Mouse (Mus musculus): Measurements from ENCODE around the gene Selenok.

Gene Selenok

GRCm38 (mm10) chr14:29994976-29995375, 26.9 kb downstream of the Selenok start:
- DNase-seq (ENCODE audit: inconsistent age in 2 of 2, low spot score in 1 of 2), result no peak

DNA sequence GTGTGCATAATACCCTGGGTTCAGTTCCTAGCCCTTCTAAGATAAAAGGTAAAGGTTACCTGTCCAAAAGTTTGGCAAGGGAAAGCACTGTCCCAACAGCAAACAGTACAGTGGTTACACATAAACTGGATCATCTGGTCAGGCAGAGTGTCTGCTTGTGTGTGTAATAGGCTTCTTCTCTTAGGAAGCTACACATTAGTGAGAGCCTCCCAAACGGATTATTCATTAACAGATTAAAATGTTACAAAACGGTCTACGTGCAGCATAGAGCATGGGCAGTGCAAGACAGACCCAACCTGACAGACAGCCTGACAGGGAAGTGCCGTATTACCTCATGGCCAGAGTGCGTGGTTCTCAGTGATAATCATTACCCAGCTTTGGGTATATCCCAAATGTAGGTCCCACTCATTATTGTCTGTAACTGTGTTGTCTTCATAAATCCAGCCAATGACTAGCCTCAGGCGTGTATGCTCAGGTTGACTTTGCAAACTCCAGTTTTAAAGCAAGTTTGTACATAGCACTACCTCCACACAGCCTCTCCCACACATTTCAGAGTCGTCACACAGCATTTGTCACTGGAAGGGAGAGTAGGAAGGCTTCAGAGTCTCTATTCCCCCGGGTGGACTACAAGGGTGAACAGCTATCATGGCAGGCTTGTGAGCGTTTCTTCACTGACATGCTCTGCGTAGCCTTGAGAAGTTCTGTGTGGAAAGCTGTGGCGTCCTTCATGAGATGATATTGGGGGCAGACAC, 28.1 kb downstream of the Selenok start:
- no peak for DNase-seq (ENCODE audit: inconsistent age in 2 of 2, low spot score in 1 of 2)

- DNase-seq (ENCODE audit: inconsistent age in 2 of 2, low spot score in 1 of 2), result peak in 1 of 2 experiments; percentile 44
Measured at GRCm38 (mm10) chr14:29997345-29997744, 29.2 kb downstream of the Selenok start.

DNA sequence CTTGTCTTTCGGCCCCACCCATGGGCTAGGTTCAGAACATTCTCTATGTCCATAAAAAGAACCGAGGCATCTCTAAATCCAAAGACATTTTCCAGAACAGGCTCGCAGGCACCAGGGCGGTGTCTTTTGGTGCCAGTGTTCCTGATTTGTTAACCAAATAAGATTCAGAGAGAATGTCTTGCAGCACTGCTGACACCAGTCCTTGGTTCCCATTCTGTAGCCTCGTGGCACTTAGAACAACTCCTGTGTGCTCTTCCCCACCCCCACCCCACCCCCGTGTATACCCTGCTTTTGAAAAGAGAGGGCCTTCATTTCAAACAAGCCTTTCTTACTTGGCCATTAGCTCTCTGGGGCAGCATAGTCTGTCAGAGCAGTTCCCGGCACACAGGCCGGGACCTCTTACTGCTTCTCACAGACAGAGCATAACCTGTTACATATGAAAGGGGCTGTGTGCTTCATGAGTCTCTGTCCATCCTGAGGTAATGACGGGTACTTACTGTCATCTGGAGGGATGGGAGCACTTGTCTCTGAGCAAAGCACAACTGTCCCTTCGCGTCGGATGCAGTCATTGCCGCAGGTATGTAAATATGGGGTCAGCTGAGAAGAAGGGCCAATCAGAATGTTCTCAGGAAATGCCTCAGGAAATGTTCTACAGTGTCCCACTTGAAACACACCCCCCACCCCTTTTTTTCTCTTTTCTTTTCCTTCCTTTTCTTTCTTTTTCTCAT, 30.8 kb downstream of the Selenok start:
- DNase-seq (ENCODE audit: inconsistent age in 2 of 2, low spot score in 1 of 2), result no peak

GRCm38 (mm10) chr14:29999475-29999811, 31.3 kb downstream of the Selenok start:
- DNase-seq (ENCODE audit: inconsistent age in 2 of 2, low spot score in 1 of 2), result no peak

DNA sequence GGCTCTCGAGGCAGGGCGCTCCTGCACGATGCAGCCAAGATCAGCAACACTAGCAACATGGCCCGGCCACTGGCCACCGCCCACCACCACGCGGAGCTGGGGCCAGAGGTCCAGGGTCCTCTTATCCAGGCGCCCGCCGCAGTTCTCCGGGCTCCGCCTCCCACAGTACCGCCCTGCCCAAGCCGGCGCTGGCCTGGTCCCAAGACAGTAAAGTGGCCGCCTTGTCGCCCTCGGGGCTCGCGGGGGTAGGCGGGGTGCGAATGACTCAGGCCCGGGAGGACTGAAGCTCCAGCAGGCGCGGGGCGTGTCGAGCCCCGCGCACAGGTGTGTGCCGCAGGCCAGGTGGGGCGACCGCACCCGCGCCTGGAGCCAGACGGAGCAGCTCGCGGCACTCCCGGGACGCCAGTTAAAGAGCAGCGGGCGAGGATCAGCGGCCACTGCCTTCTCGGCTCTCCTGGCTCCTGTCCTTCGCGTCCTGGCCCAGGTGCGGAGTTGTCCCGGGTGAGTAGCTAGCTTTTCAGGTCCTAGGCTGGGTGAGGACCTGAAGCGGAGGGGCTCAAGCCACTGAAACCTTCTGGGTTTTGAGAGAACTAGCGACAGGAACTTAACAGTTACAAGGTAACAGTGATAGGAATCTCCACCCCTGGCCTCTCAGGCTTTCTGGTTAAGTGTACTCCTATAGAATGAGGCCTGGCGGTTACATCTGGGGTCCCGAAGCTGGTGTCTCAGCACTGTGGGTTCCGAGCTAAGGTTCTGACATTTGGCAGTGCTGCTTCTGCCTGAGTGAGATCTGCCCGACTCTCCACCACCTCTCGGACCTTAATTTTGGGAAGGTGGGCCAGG, 40.8 kb downstream of the Selenok start, which contains the start of the genes Il17rb and Chdh:
TSS of gene Il17rb (minus strand) at position 164 of the 843 bp plus-strand sequence.
TSS of gene Chdh (plus strand) at position 291 of the 843 bp plus-strand sequence.
- peak; percentile 61 to 87 for DNase-seq (ENCODE audit: inconsistent age in 2 of 2, low spot score in 1 of 2)

DNA sequence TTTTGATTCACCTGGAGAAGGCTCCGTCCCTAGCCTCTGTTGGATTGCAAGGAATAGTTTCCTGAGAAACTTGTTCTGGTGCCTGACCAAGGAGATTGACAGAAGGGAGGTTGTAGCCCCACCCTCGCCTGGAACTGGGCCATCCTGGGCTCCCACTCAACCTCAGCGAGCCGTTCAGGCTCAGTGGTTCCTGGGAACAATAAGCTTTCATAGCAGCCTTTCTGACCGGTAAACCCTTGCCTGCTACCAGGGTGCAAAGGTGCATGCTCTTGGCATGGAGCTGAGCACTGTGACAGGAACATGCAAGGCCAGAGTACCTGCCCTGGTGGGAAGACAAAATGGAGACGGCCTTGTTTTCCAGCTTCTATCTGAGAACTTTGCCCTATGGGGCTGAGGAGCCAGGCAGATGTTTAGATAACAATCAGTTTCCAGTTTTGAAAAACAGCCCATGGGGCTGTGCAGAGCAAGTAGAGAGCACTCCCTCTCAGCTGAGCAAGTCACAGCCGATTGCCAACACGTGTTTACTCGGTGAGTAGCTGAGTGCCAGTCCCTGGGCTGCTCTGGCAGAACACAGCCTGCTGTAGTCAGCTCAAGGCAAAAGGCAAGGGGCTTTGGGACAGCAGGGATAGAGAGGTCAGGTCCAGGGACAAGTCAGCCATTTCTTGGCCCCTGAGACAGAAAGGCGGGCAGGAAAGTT, 41.9 kb downstream of the Selenok start:
- DNase-seq (ENCODE audit: inconsistent age in 2 of 2, low spot score in 1 of 2), result peak in 1 of 2 experiments; percentile 67

DNA sequence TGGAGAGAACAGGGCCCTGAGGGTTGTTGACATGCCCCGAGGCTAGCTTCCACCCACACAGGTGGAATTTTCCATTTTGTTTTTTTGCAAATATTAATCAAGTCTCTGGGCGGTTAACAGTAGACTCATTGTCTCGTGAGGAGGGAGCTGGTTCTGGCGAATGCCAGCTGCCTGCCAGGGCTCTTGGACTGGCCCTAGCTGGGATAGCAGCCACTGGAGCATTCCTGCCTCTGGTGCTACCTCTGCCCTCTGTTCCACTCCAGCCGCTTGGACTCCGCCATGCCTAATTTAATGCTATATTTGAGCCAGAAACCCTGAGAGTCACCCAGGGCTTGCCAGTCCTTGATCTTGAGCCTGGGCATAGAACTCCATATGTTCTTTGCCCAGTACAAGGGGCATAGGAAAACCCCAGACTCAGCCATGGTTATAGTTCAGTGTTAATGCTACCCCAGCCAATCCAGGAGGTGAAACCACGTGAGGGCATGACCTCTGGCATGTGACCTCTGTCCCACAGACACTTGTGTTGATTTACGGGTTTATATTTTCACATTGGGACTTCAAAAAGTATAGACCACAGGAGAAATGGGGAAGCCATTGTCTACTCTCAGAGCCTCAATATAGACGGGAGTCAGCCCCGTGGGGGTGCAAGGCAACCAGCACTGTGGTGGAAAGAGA, 43.9 kb downstream of the Selenok start:
- peak in 1 of 2 experiments; percentile 47 for DNase-seq (ENCODE audit: inconsistent age in 2 of 2, low spot score in 1 of 2)

GRCm38 (mm10) chr14:30014487-30014886, 46.4 kb downstream of the Selenok start:
- DNase-seq (ENCODE audit: inconsistent age in 2 of 2, low spot score in 1 of 2), result no peak

GRCm38 (mm10) chr14:30015008-30015407, 46.9 kb downstream of the Selenok start:
- no peak for DNase-seq (ENCODE audit: inconsistent age in 2 of 2, low spot score in 1 of 2)

DNA sequence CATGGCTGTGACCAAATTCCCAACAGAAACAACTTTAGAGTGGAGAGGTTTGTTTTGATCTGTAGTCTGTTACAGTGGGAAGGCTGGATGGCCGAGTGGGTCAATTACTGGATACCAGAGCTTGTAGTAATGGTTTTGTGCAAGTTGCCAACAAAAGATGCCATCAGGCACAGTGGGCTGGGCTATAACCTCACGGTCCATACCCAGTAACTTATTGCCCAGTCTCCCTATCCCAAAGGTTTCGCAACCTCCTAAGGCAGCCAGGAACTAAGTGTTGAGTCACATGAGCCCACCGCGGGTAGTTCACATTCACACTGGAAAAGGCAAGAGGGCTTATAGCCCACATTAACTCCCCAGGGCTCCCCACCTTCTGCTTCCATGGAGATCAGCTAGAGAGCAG, 48.6 kb downstream of the Selenok start:
- no peak for DNase-seq (ENCODE audit: inconsistent age in 2 of 2, low spot score in 1 of 2)

- DNase-seq (ENCODE audit: inconsistent age in 2 of 2, low spot score in 1 of 2), result no peak
Measured at GRCm38 (mm10) chr14:30017794-30018462, 49.8 kb downstream of the Selenok start.

- DNase-seq (ENCODE audit: inconsistent age in 2 of 2, low spot score in 1 of 2), result peak in 1 of 2 experiments; percentile 51
Measured at GRCm38 (mm10) chr14:30018463-30018801, 50.3 kb downstream of the Selenok start.

GRCm38 (mm10) chr14:30018846-30019245, 50.7 kb downstream of the Selenok start:
- DNase-seq (ENCODE audit: inconsistent age in 2 of 2, low spot score in 1 of 2), result peak in 1 of 2 experiments; percentile 75

DNA sequence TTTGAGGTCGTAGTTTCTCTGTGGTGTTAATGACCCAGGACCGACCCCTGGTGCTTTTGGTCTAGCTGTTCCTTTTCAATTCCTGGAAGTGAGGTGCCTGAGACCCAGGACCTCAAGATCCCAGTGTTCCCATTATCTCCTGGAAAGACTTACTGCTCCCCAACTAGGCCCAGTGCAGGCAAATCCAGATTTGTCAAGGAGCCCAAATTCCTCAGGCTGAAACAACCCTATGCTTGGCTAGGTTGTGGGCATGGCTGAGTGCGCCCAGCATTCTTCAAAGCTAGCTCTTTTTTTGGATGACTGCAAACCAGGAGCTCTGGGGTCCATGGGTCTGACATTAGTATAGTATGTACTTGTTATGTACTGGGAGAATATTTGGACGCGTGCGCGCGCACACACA, 51.3 kb downstream of the Selenok start:
- DNase-seq (ENCODE audit: inconsistent age in 2 of 2, low spot score in 1 of 2), result no peak

- DNase-seq (ENCODE audit: inconsistent age in 2 of 2, low spot score in 1 of 2), result no peak
Measured at GRCm38 (mm10) chr14:30019792-30020575, 51.9 kb downstream of the Selenok start.

DNA sequence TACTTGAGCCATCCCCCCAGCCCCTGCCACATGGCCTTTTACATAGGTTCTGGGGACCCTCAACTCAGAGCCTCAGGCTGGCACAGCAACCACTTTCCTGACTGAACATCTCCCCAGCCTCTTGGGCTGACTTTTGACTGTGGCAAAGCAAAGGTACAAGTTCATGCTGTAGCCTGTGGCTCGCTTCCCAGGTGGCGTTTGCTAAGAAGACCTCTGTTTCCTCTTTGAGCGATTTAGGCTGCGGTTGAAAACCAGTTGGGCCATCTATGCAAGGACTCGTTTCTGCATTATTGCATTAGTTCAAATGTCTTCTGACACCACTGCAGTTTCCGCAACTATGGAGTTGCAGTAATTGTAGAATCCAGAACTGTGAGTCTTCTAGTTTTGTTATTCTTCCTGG, 54.4 kb downstream of the Selenok start:
- no peak for DNase-seq (ENCODE audit: inconsistent age in 2 of 2, low spot score in 1 of 2)

- no peak for DNase-seq (ENCODE audit: inconsistent age in 2 of 2, low spot score in 1 of 2)
Measured at GRCm38 (mm10) chr14:30024387-30024786, 56.3 kb downstream of the Selenok start.

Data from adrenal gland, adult (tissue).